Mouse (Mus musculus): ENCODE measurements at regions not wholly inside any gene's neighbourhood (a gene's known extent, or its start where the extent isn't known, plus 50 kb on each side); places are given as distances from the start of the nearest gene placed in this dataset.

DNA sequence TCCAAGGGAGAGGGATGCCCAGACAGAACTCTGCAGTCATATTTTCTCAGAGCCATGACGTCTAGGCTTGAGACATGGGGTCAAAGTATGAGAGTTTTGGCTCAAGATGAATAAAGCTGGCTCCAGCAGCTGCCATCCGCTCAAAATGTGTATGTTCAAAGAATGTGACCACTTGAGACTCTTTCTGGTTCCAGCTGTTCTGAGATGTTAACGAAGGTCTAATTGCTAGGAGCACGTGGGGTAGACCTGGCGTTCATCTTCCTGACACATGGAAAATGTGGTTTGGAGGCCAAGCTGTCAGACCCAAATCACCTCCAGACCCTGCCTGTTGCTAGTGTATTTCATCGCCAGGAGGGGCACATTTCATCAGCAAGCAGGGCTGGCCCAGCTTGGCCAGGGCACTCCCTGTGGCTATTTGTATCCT, 58.9 kb upstream of the Ankrd1 start:
- no peak for DNase-seq (ENCODE audit: low spot score in 2 of 2)

GRCm38 (mm10) chr19:36180329-36180728, 60.4 kb upstream of the Ankrd1 start:
- DNase-seq (ENCODE audit: low spot score in 2 of 2): peak in 1 of 2 experiments; percentile 26

GRCm38 (mm10) chr19:36181535-36181934, 61.6 kb upstream of the Ankrd1 start:
- no peak for DNase-seq (ENCODE audit: low spot score in 2 of 2)

- peak; percentile 65 to 73 for DNase-seq (ENCODE audit: low spot score in 2 of 2)
Observed at GRCm38 (mm10) chr19:36183127-36183526, 63.2 kb upstream of the Ankrd1 start.

DNA sequence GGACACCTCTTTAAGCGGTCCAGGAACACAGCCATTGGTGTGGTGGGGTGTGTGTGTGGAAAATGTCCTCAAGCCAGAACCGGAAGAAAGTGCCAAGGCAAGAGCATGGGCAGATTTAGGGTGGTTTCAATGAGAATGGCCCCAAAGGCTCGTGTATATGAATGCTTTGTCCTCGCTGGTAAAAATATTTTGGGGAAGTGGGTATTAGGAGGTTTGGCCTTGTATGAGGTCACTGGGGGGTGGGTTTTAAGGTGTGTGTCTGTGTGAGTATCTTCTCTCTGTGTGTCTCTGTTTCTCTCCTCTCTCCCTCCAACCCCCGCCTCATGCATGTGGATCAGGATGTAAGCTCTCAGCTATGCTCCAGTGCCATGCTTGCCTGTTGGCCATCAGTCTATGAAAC, 69.8 kb upstream of the Ankrd1 start:
- no peak for DNase-seq (ENCODE audit: low spot score in 2 of 2)

DNA sequence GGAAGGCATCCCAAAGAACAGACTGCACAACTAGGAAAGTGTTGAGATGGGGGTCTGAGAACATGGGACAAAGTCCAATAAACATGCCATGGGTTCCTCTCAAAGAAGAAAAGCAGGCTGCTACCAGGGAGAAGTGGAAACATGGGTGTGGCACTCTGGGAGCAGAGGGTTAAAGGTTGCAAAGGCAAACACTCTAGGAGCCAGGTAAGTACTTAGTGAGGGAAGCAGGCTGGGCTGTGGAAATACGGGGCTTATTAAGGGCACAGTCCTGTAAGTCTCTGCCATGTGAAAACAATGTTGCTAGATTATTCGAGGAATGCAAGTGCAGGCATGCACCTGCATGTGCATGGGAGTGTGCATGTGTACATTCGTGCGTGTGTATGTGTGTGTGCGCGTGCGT, 71.7 kb upstream of the Ankrd1 start:
- DNase-seq (ENCODE audit: low spot score in 2 of 2): no peak

DNA sequence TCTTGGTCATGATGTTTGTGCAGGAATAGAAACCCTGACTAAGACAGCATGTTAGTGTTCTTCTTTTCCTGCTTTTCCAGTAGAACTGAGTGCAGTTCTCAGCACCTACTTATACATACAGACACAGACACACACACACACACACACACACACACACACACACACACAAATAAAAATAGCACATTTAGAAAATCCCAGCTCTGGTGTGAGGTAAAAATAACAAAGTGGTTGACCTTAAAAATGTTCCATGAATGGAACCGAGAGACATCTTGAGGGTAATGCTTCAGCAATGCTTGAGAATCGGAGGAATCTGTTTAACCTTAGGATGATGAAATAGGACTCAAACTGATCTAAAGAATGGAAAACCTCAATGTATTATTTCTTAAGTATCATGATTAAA, 84.4 kb upstream of the Ankrd1 start:
- no peak for DNase-seq (ENCODE audit: low spot score in 2 of 2)

DNA sequence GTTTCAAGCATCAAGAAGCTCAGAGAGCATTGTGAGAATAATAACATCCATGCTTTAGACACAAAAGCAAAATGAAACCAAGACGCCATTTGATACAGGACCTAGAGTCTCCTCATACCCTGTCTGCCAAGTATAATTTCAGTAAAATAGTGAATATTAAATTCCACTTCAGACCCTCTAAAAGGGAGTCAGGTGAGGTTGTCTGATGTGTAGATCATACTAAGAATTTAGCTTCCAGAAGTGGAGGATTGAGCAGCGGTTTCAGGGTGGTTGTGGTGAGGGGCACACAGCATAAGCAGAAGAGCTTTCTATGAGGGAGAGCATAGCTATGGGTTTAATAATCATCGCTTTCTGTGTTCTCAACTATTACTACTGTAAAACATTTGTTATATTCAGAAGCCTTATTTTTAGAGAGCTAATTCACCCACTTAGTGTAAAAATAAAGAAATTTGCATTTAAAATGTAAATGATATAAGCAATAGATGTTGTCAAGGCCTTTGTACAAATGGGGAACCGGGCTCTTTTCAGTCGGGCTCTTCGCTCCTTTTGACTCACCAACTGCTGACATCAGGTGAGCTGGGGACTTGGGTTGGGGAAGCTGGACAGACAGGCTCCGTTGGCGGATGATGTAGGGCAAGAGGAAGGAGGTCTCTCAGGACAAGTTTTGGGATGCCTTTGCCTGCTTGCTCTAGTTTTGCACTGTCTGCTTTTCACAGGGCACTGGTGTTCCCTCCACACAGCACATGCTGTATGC, 85.2 kb upstream of the Ankrd1 start:
- DNase-seq (ENCODE audit: low spot score in 2 of 2): no peak

DNA sequence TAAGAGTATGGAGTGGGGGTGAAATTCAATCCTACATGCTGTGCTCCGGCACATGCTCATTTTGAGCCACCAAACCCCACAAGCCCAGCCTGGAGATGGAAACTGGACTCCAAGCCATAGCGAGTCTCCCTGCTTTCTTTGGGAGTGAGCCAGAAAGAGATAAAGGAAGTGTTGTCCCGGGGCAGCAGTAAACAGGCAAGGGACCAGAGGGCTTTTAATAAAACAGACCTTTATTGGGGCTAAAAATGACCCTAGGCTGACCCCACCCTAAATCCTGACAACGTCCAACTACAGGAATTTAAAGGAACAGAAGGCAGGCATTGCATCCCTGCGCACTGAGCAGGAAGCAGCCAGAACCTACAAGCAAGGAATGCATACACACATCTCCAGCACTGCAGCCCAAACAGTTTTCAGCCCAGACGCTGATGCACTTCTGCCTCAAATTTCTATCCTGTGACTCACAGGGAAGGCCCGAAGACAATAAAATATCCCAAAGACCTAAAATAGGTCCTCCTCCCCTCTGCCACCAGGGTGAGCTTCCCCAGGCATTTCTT, 87.9 kb upstream of the Ankrd1 start:
- no peak for DNase-seq (ENCODE audit: low spot score in 2 of 2)

GRCm38 (mm10) chr19:36208419-36208818, 88.5 kb upstream of the Ankrd1 start:
- no peak for DNase-seq (ENCODE audit: low spot score in 2 of 2)

GRCm38 (mm10) chr19:36213461-36213860, 93.6 kb upstream of the Ankrd1 start:
- DNase-seq (ENCODE audit: low spot score in 2 of 2): no peak

GRCm38 (mm10) chr19:36214188-36214968, 94.5 kb upstream of the Ankrd1 start:
- peak; percentile 49 to 65 for DNase-seq (ENCODE audit: low spot score in 2 of 2)

DNA sequence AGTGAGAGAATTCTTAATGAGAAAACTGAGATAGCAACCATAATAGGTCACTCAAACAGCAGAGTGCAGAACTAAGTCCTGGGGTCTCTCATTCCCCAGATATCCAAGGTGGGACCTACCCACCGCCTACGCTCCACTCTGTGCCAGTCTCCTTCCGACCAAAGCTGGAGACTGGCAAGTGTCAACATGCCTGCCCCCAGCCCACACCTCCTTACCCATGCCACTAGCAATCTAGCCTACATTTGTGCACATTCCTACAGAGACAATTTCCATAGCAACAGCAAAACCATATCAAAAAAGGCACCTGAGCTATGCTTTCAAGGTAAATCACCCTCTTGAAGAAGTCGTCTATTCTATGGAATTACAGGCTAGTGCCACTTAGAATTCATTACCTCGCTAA, 97.3 kb upstream of the Ankrd1 start:
- no peak for DNase-seq (ENCODE audit: low spot score in 2 of 2)

GRCm38 (mm10) chr19:36217605-36218004, 97.7 kb upstream of the Ankrd1 start:
- no peak for DNase-seq (ENCODE audit: low spot score in 2 of 2)

DNA sequence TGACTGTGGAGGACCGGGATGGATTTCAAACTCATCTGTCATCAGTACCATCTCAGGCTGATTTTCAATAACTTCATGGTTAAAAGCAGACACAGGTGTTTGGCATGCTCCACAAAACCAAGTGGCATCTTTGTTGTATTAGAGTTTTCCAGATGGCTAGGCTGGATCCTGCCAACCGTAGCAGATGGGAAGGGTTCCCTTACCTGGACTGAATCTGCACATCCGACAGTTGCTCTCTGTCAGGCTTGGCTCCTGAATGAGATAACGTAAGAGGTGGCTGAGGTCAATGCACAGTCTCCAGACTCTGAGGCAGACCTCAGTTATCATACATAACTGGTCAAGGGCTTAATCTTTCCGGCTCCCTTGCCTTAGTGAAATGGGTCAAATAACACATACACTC, 99.0 kb upstream of the Ankrd1 start:
- peak; percentile 30 to 36 for DNase-seq (ENCODE audit: low spot score in 2 of 2)

- no peak for DNase-seq (ENCODE audit: low spot score in 2 of 2)
Observed at GRCm38 (mm10) chr19:36221104-36221503, 101.2 kb upstream of the Ankrd1 start.

DNA sequence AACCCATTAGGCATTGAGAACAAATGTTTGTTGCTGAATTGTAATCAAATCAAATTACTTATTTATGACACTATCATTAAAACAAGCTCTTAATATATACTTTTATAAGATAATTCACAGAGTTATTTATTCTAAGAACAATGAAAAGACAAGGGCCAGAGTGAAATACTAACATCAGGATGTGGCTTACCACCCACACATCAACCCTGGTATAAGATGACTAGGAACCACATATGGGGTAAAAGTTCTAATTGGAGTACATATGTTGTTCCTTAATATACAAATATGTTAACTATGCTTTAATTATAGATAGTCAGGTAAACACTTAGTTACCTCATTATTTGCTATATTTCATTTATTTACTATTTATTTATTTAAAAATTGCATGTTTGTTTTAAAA, 101.7 kb upstream of the Ankrd1 start:
- no peak for DNase-seq (ENCODE audit: low spot score in 2 of 2)

GRCm38 (mm10) chr19:36222198-36222597, 102.3 kb upstream of the Ankrd1 start:
- DNase-seq (ENCODE audit: low spot score in 2 of 2): no peak

DNA sequence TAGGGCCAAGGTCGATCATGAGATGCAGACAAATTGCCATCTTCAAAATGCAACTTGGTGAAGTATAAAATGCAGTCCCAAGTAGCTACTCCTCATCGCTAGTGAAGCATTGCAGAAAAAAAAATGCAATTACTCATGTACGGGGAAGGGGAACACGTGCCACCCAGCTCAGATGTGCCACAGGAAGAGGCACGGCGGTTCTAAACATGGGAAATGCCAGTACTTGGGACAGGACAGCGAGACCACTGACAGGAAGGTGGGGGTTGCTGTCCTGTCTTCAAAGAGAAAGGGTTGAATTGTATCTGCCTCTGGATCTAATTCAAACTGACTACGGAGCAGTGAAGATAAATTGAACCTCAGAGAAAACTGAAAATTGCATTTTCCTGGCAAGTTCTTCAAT, 104.6 kb upstream of the Ankrd1 start:
- DNase-seq (ENCODE audit: low spot score in 2 of 2): no peak

DNA sequence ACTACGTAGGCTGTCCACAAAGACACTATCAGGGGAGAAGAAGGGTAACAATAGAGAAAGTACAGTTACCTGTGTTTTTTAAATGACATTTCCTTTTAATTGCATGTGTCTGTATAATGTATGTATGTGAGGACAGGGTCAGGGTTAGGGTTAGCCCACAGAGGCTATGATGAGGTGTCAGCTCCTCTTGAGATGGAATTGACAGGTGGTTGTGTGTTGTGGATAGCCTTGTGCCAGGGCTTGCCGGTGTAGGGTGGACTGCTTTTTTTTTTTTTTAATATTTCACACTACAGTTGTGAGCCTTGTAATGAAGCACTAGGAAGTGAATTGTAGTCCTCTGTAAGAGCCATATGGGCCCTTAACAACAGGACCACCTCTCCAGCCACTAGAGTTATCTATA, 105.7 kb upstream of the Ankrd1 start:
- DNase-seq (ENCODE audit: low spot score in 2 of 2): no peak

DNA sequence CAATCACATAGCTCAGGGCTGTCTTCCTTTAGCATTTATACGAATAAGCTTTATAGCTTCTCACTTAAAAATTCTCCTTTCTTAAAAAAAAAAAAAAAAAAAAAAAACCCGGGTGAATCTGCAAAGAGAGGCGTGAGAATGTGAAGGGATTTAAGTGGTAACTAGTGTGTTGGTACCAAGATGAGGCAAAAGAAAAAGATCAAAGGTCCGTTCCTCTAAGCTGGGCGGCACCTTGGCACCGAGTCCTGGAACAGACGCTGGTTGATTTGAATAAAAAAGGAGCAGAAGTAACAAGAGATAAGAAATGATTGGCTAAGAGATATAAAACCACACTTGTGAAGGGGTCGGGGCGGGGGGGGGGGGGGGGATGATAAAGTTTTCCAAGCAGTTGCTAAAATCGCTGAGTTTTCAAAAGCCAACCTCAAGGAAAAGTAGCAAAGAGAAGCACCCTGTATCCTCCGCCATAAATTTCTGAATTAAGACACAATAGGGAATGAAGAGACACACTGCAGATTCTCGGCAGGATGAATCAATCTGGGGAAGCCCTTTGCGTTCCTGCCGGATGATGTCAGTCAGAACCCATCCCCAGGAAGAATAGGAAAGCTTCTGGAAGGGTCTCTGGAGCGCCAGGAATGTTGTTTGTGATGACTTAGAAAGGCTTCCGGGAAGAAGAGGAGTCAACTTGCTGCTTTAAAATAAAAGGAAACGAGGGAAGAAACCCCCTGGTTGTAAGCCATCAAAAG, 107.7 kb upstream of the Ankrd1 start:
- DNase-seq (ENCODE audit: low spot score in 2 of 2): no peak

- no peak for DNase-seq (ENCODE audit: low spot score in 2 of 2)
Observed at GRCm38 (mm10) chr19:36229315-36229714, 109.4 kb upstream of the Ankrd1 start.

Measured in layer of hippocampus, postnatal 10 days (tissue).